Mouse (Mus musculus): ENCODE results near the gene Lsamp. TPM values are rescaled to one million over a fixed set of nuclear protein-coding genes. Genes with fewer than 3 reads are reported as not detected.
"Not testable (repeated sequence)": the region's sequence is repeated elsewhere in the genome, so short reads cannot be mapped to it uniquely, and the experiment has no call there.

The Lsamp gene
- polyA plus RNA-seq, 1 experiment from 2014 or later, result 6.7 TPM

DNA sequence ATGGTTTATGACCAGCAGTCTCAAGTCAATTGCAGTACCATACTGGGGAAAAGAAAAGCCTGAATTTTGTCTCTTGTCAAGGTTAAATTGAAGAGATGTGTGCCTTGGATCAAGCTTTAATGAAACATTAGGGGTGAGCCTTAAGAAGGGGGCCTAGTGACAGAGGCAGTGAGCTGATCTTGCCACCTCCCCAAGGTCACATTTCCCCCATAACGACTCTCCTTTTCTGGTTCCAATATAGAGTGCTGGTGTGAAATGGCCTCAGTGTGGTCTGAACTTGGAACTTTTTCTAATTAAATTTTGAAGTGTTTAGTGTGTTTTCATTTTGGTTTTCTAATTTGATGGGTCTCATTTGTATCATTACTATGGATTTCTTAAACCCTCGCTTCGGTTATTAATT, 623.3 kb downstream of the Lsamp start:
- Histone ChIP-seq H3K9ac (replicated peaks) (no peak overlapping the region), H3K27me3 (no peaks in the 10 kb centered on the region), H3K27ac (no peak overlapping the region), H3K36me3 (no peaks in the 10 kb centered on the region), H3K4me3 (replicated peaks) (no peak overlapping the region), H3K4me1 (replicated peaks) (no peaks in the 10 kb centered on the region), H3K4me2 (no peak overlapping the region), H3K9me3 (no peaks in the 10 kb centered on the region)
- 53% methylated on average over 3 of the region's 3 CpGs for WGBS
- no peak for ATAC-seq (ENCODE audit: insufficient number of reproducible peaks, insufficient read depth, low FRiP score, low TSS enrichment, low read depth)

DNA sequence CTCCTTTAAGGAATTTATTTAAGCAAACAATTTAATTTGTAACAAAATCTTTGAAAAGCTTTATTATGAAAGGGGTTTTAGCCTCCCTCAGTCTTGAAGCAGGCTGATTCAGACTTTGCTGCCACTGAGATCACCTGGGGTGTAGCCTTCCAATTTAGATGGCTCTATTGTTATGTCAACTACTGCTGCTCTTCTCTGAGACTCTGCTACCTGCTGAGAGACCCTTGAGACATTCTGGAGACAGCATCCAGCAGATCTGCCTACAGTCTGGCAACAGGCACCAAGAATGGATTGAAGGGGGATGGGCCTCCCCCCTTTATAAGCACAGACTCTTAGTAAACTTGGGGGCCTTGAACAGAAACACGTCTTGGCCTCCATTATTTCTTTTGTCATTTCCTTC, 632.5 kb downstream of the Lsamp start:
- not testable (repeated sequence) for H3K4me1 ChIP-seq (replicated peaks); ATAC-seq (ENCODE audit: insufficient number of reproducible peaks, insufficient read depth, low FRiP score, low TSS enrichment, low read depth); H3K9me3 ChIP-seq; H3K36me3 ChIP-seq; H3K4me3 ChIP-seq (replicated peaks); H3K9ac ChIP-seq (replicated peaks); H3K4me2 ChIP-seq; H3K27me3 ChIP-seq; H3K27ac ChIP-seq
- WGBS, result 15% methylated on average over 1 of the region's 1 CpGs

DNA sequence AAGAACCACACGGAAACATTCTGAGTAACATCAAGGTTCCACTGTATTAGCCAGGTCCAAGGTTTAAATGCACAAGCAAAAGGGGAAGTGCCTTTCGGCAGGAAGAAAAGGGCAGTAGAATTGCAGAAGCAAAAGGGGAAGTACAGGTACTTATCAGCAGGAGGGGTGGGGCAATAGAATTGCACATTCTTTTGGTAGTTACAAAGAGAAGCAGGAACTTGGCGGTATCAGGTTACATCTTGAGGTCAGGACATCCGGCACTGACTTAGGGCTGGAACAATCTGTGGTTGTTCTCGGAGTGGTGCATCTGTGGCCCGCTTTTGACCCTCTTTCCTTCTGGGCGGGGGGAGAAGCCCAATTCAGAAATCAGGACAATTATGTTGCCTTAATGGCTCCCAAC, 636.9 kb downstream of the Lsamp start:
- H3K27me3 ChIP-seq; H3K4me3 ChIP-seq (replicated peaks); H3K36me3 ChIP-seq; H3K4me2 ChIP-seq; H3K9ac ChIP-seq (replicated peaks); ATAC-seq (ENCODE audit: insufficient number of reproducible peaks, insufficient read depth, low FRiP score, low TSS enrichment, low read depth); H3K9me3 ChIP-seq; H3K27ac ChIP-seq; H3K4me1 ChIP-seq (replicated peaks): not testable (repeated sequence)
- 61% methylated on average over 7 of the region's 7 CpGs for WGBS

- Histone ChIP-seq H3K4me2 (no peak overlapping the region), H3K4me3 (replicated peaks) (no peak overlapping the region), H3K27ac (no peak overlapping the region), H3K4me1 (replicated peaks) (no peaks in the 10 kb centered on the region), H3K27me3 (no peaks in the 10 kb centered on the region), H3K9ac (replicated peaks) (no peak overlapping the region), H3K9me3 (no peaks in the 10 kb centered on the region), H3K36me3 (no peaks in the 10 kb centered on the region)
- 89% methylated on average over 5 of the region's 5 CpGs for WGBS
- ATAC-seq (ENCODE audit: insufficient number of reproducible peaks, insufficient read depth, low FRiP score, low TSS enrichment, low read depth), result no peak
These were observed 643.0 kb downstream of the Lsamp start for GRCm38 (mm10) chr16:40627159-40627558.

DNA sequence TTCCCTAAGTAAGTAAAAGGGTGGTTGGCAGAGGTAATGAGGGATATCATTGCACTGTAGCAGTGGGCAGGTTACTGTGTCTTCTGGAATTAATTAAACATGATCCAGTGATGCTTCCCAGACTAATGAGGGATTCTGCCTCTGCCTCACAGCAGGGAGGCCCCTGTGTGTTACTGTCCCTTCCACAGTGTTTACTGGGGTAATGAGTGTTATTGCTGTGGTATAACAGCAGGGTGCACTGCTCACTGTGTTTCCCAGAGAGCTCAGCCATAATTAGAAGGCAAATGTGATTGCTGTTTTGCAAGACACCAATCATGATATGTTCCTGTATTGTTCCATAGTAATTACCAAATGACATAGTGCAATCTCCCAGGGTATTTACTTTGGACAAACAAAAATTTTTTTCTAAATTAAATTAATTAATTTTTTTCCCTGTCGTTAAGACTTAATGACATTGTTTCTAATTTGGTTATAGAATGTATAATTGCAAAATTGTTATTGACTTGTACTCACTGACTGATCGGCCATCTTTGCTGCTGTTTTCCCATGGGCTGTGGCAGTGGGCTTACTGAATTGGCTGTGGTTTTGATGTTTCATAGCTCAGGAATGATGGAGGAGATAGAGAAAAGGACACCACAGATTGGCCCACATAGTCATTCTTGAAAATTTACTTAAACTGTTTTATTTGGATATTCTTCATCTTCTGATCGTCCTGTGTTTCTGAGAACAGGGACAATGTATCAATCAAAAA, 655.6 kb downstream of the Lsamp start:
- H3K4me2 ChIP-seq, result no peak overlapping the region
- H3K27ac ChIP-seq, result no peak overlapping the region
- H3K36me3 ChIP-seq, result no peaks in the 10 kb centered on the region
- no peak overlapping the region for H3K4me3 ChIP-seq (replicated peaks)
- ATAC-seq (ENCODE audit: insufficient number of reproducible peaks, insufficient read depth, low FRiP score, low TSS enrichment, low read depth), result no peak; the same call in 1 of the 2 replicates
- H3K27me3 ChIP-seq, result no peaks in the 10 kb centered on the region
- no peaks in the 10 kb centered on the region for H3K9me3 ChIP-seq
- H3K4me1 ChIP-seq (replicated peaks), result peaks cover 3% of the 10 kb centered on the region; the same call in 1 of the 2 replicates
- no peak overlapping the region for H3K9ac ChIP-seq (replicated peaks)
- WGBS, result 70% methylated on average over 3 of the region's 3 CpGs

DNA sequence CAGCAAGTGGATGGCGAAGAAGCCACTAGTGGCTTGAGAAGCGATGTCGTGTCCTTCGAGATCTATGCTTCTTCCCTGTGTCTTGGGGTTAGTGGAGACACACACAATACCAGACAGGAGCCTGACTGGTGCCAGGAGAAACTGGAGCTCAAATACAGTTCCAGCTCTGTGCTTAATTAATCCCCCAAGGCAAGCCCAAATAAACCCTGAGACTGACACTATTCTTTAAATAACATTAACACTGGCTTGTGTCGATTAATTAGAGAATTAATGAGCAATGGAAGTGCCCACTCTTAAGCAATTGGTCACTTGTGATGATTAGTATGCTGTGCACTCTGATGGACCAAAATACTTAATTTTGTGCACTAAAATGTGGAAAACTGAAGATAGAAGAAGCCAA, 668.6 kb downstream of the Lsamp start:
- H3K4me3 ChIP-seq (replicated peaks), result no peak overlapping the region
- no peak overlapping the region for H3K4me2 ChIP-seq
- no peak overlapping the region for H3K27ac ChIP-seq
- ATAC-seq (ENCODE audit: insufficient number of reproducible peaks, insufficient read depth, low FRiP score, low TSS enrichment, low read depth), result no peak
- 85% methylated on average over 5 of the region's 5 CpGs for WGBS
- H3K27me3 ChIP-seq, result no peaks in the 10 kb centered on the region
- H3K36me3 ChIP-seq, result no peaks in the 10 kb centered on the region
- no peak overlapping the region for H3K9ac ChIP-seq (replicated peaks)
- H3K4me1 ChIP-seq (replicated peaks), result no peaks in the 10 kb centered on the region
- H3K9me3 ChIP-seq, result no peaks in the 10 kb centered on the region

DNA sequence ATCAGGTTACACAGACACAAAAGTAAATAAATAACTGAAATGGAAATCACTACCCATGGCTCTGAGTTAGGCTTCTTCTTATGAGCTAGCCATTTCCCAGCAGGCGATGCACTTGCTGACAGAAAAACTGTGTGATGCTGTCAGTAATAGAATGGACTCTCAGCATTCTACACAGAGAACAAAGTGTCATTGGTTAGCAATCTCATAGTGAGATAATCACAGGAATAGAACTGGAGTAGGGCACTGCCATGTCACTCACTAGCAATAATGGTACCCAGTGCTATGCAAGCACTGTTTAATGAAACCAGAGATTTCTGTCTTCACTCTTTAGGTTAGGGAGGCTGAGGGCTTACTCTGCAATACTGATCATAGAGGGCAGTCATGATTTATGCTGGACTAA, 669.3 kb downstream of the Lsamp start:
- no peak for ATAC-seq (ENCODE audit: insufficient number of reproducible peaks, insufficient read depth, low FRiP score, low TSS enrichment, low read depth)
- Histone ChIP-seq H3K9ac (replicated peaks) (no peak overlapping the region), H3K4me3 (replicated peaks) (no peak overlapping the region), H3K9me3 (no peaks in the 10 kb centered on the region), H3K27me3 (no peaks in the 10 kb centered on the region), H3K36me3 (no peaks in the 10 kb centered on the region), H3K4me1 (replicated peaks) (no peaks in the 10 kb centered on the region), H3K27ac (no peak overlapping the region), H3K4me2 (no peak overlapping the region)
- WGBS, result 82% methylated on average over 1 of the region's 1 CpGs

GRCm38 (mm10) chr16:40656347-40656746, 672.2 kb downstream of the Lsamp start:
- 67% methylated on average over 5 of the region's 5 CpGs for WGBS
- Histone ChIP-seq H3K4me1 (replicated peaks) (no peaks in the 10 kb centered on the region), H3K27ac (no peak overlapping the region), H3K27me3 (no peaks in the 10 kb centered on the region), H3K36me3 (no peaks in the 10 kb centered on the region), H3K9ac (replicated peaks) (no peak overlapping the region), H3K4me3 (replicated peaks) (no peak overlapping the region), H3K4me2 (no peak overlapping the region), H3K9me3 (no peaks in the 10 kb centered on the region)
- ATAC-seq (ENCODE audit: insufficient number of reproducible peaks, insufficient read depth, low FRiP score, low TSS enrichment, low read depth), result no peak

DNA sequence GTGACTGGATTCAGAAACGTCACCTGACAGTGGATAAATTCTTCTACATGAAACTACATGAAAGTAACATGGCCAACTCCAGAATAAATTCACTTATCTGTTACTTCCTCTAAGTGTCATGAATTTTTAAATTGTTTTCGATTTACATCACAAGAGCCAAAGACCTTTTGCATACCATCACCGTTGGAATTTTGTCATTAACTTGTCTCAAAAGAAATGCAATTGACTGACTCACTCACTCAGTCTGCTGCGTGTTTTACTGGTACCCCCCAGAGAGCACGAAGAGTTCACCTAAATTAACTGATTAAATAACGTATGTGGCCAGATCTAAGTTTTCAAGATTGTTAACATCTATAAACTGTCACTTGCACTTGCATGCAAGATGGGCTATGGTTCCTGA, 672.7 kb downstream of the Lsamp start:
- no peak for ATAC-seq (ENCODE audit: insufficient number of reproducible peaks, insufficient read depth, low FRiP score, low TSS enrichment, low read depth)
- Histone ChIP-seq H3K4me2 (no peak overlapping the region), H3K27ac (no peak overlapping the region), H3K27me3 (no peaks in the 10 kb centered on the region), H3K4me1 (replicated peaks) (no peaks in the 10 kb centered on the region), H3K36me3 (no peaks in the 10 kb centered on the region), H3K9me3 (no peaks in the 10 kb centered on the region), H3K9ac (replicated peaks) (no peak overlapping the region), H3K4me3 (replicated peaks) (no peak overlapping the region)
- 53% methylated on average over 6 of the region's 6 CpGs for WGBS

- H3K9ac ChIP-seq (replicated peaks), result no peak overlapping the region
- no peaks in the 10 kb centered on the region for H3K9me3 ChIP-seq
- no peaks in the 10 kb centered on the region for H3K36me3 ChIP-seq
- no peaks in the 10 kb centered on the region for H3K4me1 ChIP-seq (replicated peaks)
- H3K4me2 ChIP-seq, result no peak overlapping the region
- no peak overlapping the region for H3K4me3 ChIP-seq (replicated peaks)
- no peaks in the 10 kb centered on the region for H3K27me3 ChIP-seq
- no peak for ATAC-seq (ENCODE audit: insufficient number of reproducible peaks, insufficient read depth, low FRiP score, low TSS enrichment, low read depth)
- H3K27ac ChIP-seq, result no peak overlapping the region
These were observed 701.4 kb downstream of the Lsamp start for GRCm38 (mm10) chr16:40685531-40685930.

GRCm38 (mm10) chr16:40692292-40692691, 708.1 kb downstream of the Lsamp start:
- Histone ChIP-seq H3K4me2 (no peak overlapping the region), H3K36me3 (no peaks in the 10 kb centered on the region), H3K4me1 (replicated peaks) (0 out of 2 replicates have a peak, but pooled peaks cover under 1% of the 10 kb centered on the region), H3K9ac (replicated peaks) (no peak overlapping the region), H3K9me3 (no peaks in the 10 kb centered on the region), H3K4me3 (replicated peaks) (no peak overlapping the region), H3K27me3 (no peaks in the 10 kb centered on the region), H3K27ac (no peak overlapping the region)
- no peak for ATAC-seq (ENCODE audit: insufficient number of reproducible peaks, insufficient read depth, low FRiP score, low TSS enrichment, low read depth)
- WGBS, result 8% methylated on average over 2 of the region's 2 CpGs

DNA sequence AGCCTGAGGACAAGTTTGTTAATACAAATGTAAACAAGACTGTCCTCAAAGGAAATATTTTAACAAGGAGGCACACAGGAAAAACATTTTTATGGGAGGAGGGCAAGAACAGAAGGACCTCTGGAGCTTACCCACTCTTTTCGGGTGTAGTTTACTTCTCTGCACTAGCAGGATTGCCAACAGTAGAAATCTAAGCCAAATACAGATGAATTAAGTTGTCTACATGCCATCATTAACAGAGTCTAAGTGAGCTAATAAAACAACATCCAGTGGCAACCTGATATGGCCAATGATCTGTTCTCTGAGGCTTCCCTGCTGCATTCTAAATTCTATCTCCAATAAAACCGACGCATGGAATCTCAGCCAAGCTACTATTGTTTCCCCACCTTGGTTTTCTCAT, 713.1 kb downstream of the Lsamp start:
- WGBS, result 52% methylated on average over 3 of the region's 3 CpGs
- Histone ChIP-seq H3K27me3 (no peaks in the 10 kb centered on the region), H3K36me3 (no peaks in the 10 kb centered on the region), H3K4me2 (no peak overlapping the region), H3K4me1 (replicated peaks) (0 out of 2 replicates have a peak, but pooled peaks cover 2% of the 10 kb centered on the region), H3K4me3 (replicated peaks) (no peak overlapping the region), H3K9ac (replicated peaks) (no peak overlapping the region), H3K9me3 (no peaks in the 10 kb centered on the region), H3K27ac (no peak overlapping the region)
- no peak for ATAC-seq (ENCODE audit: insufficient number of reproducible peaks, insufficient read depth, low FRiP score, low TSS enrichment, low read depth)

Data from limb, embryonic 12.5 days (tissue).